ENCODE assay signal across 14 mouse cellular contexts in the genomic region with DNA sequence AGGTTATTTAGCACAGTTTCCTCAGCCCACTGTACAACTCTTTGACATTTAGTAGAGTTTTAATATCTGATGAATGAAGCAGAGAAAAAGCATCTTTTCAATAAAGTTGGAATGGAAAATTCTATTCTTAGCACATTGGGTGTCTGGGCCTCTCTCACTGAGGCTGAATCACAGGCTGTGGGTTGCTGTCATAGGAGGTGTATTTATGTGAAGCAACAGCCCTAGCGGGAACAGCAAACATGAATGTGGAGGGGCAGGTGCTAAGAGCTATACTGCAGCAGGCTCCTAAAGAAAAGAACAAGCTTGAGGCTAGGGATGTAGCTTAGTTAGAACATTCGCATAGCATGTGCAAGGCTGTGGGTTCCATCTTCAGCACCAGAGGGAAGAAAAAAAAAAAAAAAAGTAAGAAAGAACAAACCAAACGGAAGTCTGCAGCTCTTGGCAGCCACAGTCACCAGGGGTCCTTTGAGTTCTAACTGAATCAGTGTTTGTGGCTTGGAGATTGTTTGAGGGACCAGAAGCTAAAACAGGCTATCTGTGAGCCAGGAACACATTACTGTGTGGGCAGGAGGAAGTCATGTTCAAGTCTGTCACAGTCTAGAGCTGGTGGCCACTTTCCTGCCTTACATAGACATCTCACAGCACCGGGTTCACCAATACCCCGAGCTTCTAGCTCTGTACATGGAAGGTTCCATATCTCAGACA.
DNase-seq lines count a peak whose midpoint lies in the region.
"Had no signal": no experiment of that assay in that cellular context is flagged by ENCODE, and none has a peak within 500 bp of the region (broad histone marks: within the 10 kb centered on the region; RNA-seq: fewer than 3 reads in every experiment).

No protein-coding gene starts in this region.

- peak; percentile 83 for DNase-seq in right cerebral cortex, adult 18-20 months
- no peak for DNase-seq in right cerebral cortex, postnatal 14 days
- peak; percentile 90 for DNase-seq in brain, adult 2 months (ENCODE audit: low read depth, low spot score)
- peak; percentile 55 to 72 for DNase-seq in left cerebral cortex, adult 9 months (ENCODE audit: low spot score in 2 of 2)
- peak; percentile 5 to 9 for DNase-seq in thymus, postnatal 36 days
- DNase-seq in spleen, adult 18-20 months = no peak
- DNase-seq in testis, postnatal 14 days (ENCODE audit: low spot score) = no peak
- DNase-seq in embryo, embryonic 9.5 days (ENCODE audit: extremely low spot score) = no peak
- DNase-seq: adrenal gland, postnatal 10 days; cerebellum, adult 11-12 months; embryo, embryonic 11 days; heart, postnatal 4 days; kidney, postnatal 10 days; lung, adult 2 months had no signal

Comparison
In these comparisons a context has a peak if more than half of its experiments do, and no peak if none do; other contexts are left out.
1. DNase-seq: peak in right cerebral cortex, adult 18-20 months (single experiment), brain, adult 2 months (single experiment), left cerebral cortex, adult 9 months (2 of 2) and thymus, postnatal 36 days (2 of 2); none in right cerebral cortex, postnatal 14 days (single experiment), spleen, adult 18-20 months (0 of 2), testis, postnatal 14 days (single experiment) and embryo, embryonic 9.5 days (single experiment).